Mouse (Mus musculus) heart, embryonic 11.5 days (tissue): ENCODE measurements around the gene Cdh23. TPM values are rescaled to one million over a fixed set of nuclear protein-coding genes. Genes with fewer than 3 reads are reported as not detected.

Experiments used
- ATAC-seq: fragments of 200-750 bp; cut with Nextera tagmentation; replicated peaks from 2 replicates; pipeline ENCODE4 v1.8.0; 2017; ENCODE audit warnings: moderate library complexity; ENCODE audit not compliant: insufficient number of reproducible peaks, low FRiP score, low TSS enrichment
- H3K27ac ChIP-seq: fragments of 300-500 bp; sonication (generic); 2 replicates; pipeline ENCODE4 v1.5.1; 2014; ENCODE audit warnings: mild to moderate bottlenecking, low read depth, low read length
- H3K27me3 ChIP-seq: fragments of 300-500 bp; sonication (generic); 2 replicates; pipeline ENCODE4 v1.6.1; 2014; ENCODE audit warnings: mild to moderate bottlenecking, low read length, mixed read lengths; ENCODE audit not compliant: control insufficient read depth, insufficient read depth
- H3K36me3 ChIP-seq: fragments of 300-500 bp; sonication (generic); 2 replicates; pipeline ENCODE4 v1.6.1; 2014; ENCODE audit warnings: mild to moderate bottlenecking, low read length, moderate library complexity, mixed read lengths; ENCODE audit not compliant: control insufficient read depth, insufficient read depth
- H3K4me1 ChIP-seq: fragments of 300-500 bp; sonication (generic); 2 replicates; pipeline ENCODE4 v1.6.1; 2014; ENCODE audit warnings: low read length; ENCODE audit not compliant: control insufficient read depth, insufficient read depth
- H3K4me2 ChIP-seq: fragments of 300-500 bp; sonication (generic); 2 replicates; pipeline ENCODE4 v1.6.1; 2014; ENCODE audit warnings: mild to moderate bottlenecking, moderate library complexity
- H3K4me3 ChIP-seq: fragments of 300-500 bp; sonication (generic); 2 replicates; pipeline ENCODE4 v1.5.1; 2014; ENCODE audit warnings: low read depth, low read length
- H3K9ac ChIP-seq: fragments of 300-500 bp; sonication (generic); 2 replicates; pipeline ENCODE4 v1.6.1; 2014; ENCODE audit warnings: mild to moderate bottlenecking, low read depth, low read length, moderate library complexity
- H3K9me3 ChIP-seq: fragments of 300-500 bp; sonication (generic); replicated peaks from 2 replicates; pipeline ENCODE4 v1.6.1; 2016; ENCODE audit warnings: low read length; ENCODE audit not compliant: control insufficient read depth
- whole genome bisulfite sequencing: fragments of 180-500 bp; shearing (Covaris S2); extraction: QIAGEN DNeasy Blood & Tissue Kit; methylation state at CpG from one replicate; pipeline ENCODE4 v1.1.7; 2014; ENCODE audit not compliant: insufficient replicate concordance; 5-methylcytosine and 5-hydroxymethylcytosine counted together
- polyA plus RNA-seq: library from polyadenylated mRNA; unstranded; fragments of >200 nt; fragmentation: Nextera tagmentation; extraction: Ambion mirVana; gene quantifications from 2 replicates; pipeline ENCODE4 v1.2.1, GENCODE M21; 2014

Gene Cdh23
- polyA plus RNA-seq, 1 experiment from 2014 or later, result 0.27 TPM

- Histone ChIP-seq H3K27me3 (no peaks in the 10 kb centered on the region), H3K4me1 (no peaks in the 10 kb centered on the region), H3K4me3 (no peak overlapping the region), H3K27ac (no peak overlapping the region), H3K36me3 (no peaks in the 10 kb centered on the region), H3K9ac (no peak overlapping the region), H3K9me3 (no peaks in the 10 kb centered on the region), H3K4me2 (no peak overlapping the region)
- no peak for ATAC-seq
- 41% methylated on average over 6 of the region's 6 CpGs for WGBS
These were observed 440.2 kb downstream of the Cdh23 start for GRCm38 (mm10) chr10:60256088-60256487.

Other genes with a start within 250 kb of the Cdh23 start
- 4.6 and 4.8 TPM in 2 replicates for gene Slc29a3, start 56.3 kb upstream of the Cdh23 start, polyA plus RNA-seq
- gene Unc5b, start 135.1 kb upstream of the Cdh23 start, polyA plus RNA-seq, result 15.0 and 15.6 TPM in 2 replicates